Mouse (Mus musculus): Measurements from ENCODE around the gene Mettl17. TPM values are rescaled to one million over a fixed set of nuclear protein-coding genes. Genes with fewer than 3 reads are reported as not detected.

Mettl17 gene
- polyA plus RNA-seq, 1 experiment from 2014 or later: 42.1 TPM

DNA sequence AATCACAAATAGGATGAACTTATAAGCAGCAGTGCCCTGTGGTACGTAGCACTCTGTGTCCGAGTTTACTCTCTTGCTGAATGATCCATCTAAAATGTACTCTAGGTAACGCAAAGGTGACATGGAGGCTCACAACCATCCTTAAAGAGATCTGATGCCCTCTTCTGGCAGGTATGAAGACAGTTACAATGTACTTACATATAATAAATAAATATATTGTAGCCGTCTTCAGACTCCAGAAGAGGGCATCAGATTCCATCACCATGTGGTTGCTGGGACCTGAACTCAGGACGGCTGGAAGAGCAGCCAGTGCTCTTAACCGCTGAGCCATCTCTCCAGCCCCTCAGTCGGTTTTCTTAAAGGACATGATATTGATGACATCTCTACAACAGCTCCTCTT lies 20.1 kb downstream of the Mettl17 start:
- Histone ChIP-seq H3K4me2 (ENCODE audit: low read depth, low read length) (no peak overlapping the region), H3K4me3 (ENCODE audit: low read length) (no peak overlapping the region), H3K9me3 (replicated peaks; ENCODE audit: control insufficient read depth, low read length) (no peaks in the 10 kb centered on the region), H3K27ac (ENCODE audit: low read length) (no peak overlapping the region), H3K9ac (ENCODE audit: low read length) (no peak overlapping the region), H3K36me3 (ENCODE audit: control insufficient read depth, insufficient read depth) (peaks cover 41% of the 10 kb centered on the region), H3K27me3 (ENCODE audit: control insufficient read depth, insufficient read depth, low read length) (no peaks in the 10 kb centered on the region), H3K4me1 (ENCODE audit: control insufficient read depth, insufficient read depth, low read length) (peaks cover 12% of the 10 kb centered on the region)
- ATAC-seq (replicated peaks; ENCODE audit: extremely low read depth, insufficient read depth, low FRiP score): no peak
- WGBS: 68% methylated on average over 7 of the region's 7 CpGs

DNA sequence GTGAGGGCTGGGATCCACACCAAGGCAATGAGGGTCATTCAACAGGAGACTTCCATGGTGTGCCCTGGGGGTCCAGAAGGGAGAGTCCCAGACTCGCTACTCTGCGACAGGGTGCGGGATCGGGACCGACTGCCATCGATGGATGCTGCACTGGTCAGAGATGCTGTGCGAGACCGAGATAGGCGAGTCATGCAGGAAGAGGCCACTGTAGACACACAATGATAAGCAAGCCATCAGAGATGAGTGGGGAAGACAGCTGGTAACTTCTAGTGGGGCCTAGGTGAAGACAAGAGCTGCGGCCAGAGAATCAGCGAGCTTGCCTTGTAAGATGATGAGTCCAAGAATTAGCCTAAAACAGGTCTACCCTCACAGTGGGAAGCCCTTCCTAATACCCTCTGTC lies 21.5 kb downstream of the Mettl17 start:
- WGBS: 78% methylated on average over 11 of the region's 11 CpGs
- Histone ChIP-seq H3K27me3 (ENCODE audit: control insufficient read depth, insufficient read depth, low read length) (no peaks in the 10 kb centered on the region), H3K4me3 (ENCODE audit: low read length) (no peak overlapping the region), H3K4me2 (ENCODE audit: low read depth, low read length) (no peak overlapping the region), H3K27ac (ENCODE audit: low read length) (no peak overlapping the region), H3K9ac (ENCODE audit: low read length) (no peak overlapping the region), H3K9me3 (replicated peaks; ENCODE audit: control insufficient read depth, low read length) (no peaks in the 10 kb centered on the region), H3K4me1 (ENCODE audit: control insufficient read depth, insufficient read depth, low read length) (peaks cover 12% of the 10 kb centered on the region), H3K36me3 (ENCODE audit: control insufficient read depth, insufficient read depth) (peaks cover 51% of the 10 kb centered on the region)
- ATAC-seq (replicated peaks; ENCODE audit: extremely low read depth, insufficient read depth, low FRiP score): no peak

DNA sequence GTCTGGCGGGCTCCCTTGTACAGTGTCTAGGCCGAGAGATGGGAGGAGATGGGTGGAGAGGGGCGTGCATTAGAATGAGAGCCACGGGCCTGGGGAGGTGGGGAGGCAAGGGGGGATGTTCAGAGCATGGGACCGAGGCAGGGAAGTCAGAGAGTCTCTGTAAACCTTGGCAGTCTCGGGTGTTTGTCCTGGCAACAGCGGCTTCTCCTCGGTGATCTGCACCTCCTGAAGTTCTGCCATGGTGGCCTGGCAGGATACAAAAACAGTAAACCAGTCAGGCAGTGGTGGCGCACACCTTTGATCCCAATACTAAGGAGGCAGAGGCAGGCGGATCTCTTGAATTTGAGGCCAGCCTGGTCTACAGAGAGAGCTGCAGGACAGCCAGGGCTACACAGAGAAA lies 26.7 kb downstream of the Mettl17 start:
- H3K4me3 ChIP-seq (ENCODE audit: low read length): peak overlapping the region; percentile 56
- H3K4me1 ChIP-seq (ENCODE audit: control insufficient read depth, insufficient read depth, low read length): peaks cover 22% of the 10 kb centered on the region
- H3K4me2 ChIP-seq (ENCODE audit: low read depth, low read length): peak overlapping the region; percentile 98
- H3K27me3 ChIP-seq (ENCODE audit: control insufficient read depth, insufficient read depth, low read length): no peaks in the 10 kb centered on the region
- no peak for ATAC-seq (replicated peaks; ENCODE audit: extremely low read depth, insufficient read depth, low FRiP score)
- 85% methylated on average over 10 of the region's 10 CpGs for WGBS
- no peak overlapping the region; the same call in 1 of the 2 replicates for H3K9ac ChIP-seq (ENCODE audit: low read length)
- peaks cover 39% of the 10 kb centered on the region for H3K36me3 ChIP-seq (ENCODE audit: control insufficient read depth, insufficient read depth)
- no peaks in the 10 kb centered on the region for H3K9me3 ChIP-seq (replicated peaks; ENCODE audit: control insufficient read depth, low read length)
- H3K27ac ChIP-seq (ENCODE audit: low read length): peak overlapping the region; percentile 98; the same call in 1 of the 2 replicates

DNA sequence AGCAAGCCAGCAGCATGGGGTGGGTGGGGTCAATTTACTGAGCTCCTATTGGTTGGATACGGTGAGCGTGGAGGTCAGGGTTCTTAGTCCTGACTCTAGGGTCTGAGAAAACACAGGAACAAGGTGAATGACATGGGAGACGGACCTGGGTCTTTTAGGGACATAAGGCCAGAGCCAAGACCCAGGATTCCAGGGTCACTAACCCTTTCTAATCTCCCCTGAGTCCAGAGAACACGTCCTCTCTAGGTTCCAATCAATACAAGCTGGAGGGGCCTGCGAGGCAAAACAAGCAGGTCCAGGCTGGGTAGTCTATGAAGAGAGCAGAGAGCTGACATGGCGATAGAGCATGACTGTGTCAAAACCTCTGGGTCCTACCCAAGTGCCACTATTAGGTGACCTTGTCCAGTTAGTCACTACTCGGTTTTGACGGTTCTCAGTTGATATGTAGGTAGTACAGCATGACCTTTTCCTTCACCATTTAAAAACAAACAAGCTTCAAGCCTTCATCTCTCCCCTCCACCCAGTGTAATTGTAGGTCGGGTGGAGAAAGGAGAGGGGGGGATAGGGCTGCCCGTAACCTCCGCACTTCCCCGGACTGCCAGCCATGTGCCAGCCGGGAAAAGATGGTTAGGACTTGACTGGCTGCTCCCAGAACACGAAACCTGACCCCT lies 27.9 kb downstream of the Mettl17 start:
- no peak for ATAC-seq (replicated peaks; ENCODE audit: extremely low read depth, insufficient read depth, low FRiP score)
- Histone ChIP-seq H3K9ac (ENCODE audit: low read length) (peak overlapping the region; percentile 93), H3K4me1 (ENCODE audit: control insufficient read depth, insufficient read depth, low read length) (peaks cover 22% of the 10 kb centered on the region), H3K36me3 (ENCODE audit: control insufficient read depth, insufficient read depth) (peaks cover 27% of the 10 kb centered on the region), H3K9me3 (replicated peaks; ENCODE audit: control insufficient read depth, low read length) (no peaks in the 10 kb centered on the region), H3K27me3 (ENCODE audit: control insufficient read depth, insufficient read depth, low read length) (no peaks in the 10 kb centered on the region), H3K4me2 (ENCODE audit: low read depth, low read length) (peak overlapping the region; percentile 98), H3K4me3 (ENCODE audit: low read length) (peak overlapping the region; percentile 56), H3K27ac (ENCODE audit: low read length) (peak overlapping the region; percentile 98)
- WGBS: 8% methylated on average over 14 of the region's 14 CpGs

DNA sequence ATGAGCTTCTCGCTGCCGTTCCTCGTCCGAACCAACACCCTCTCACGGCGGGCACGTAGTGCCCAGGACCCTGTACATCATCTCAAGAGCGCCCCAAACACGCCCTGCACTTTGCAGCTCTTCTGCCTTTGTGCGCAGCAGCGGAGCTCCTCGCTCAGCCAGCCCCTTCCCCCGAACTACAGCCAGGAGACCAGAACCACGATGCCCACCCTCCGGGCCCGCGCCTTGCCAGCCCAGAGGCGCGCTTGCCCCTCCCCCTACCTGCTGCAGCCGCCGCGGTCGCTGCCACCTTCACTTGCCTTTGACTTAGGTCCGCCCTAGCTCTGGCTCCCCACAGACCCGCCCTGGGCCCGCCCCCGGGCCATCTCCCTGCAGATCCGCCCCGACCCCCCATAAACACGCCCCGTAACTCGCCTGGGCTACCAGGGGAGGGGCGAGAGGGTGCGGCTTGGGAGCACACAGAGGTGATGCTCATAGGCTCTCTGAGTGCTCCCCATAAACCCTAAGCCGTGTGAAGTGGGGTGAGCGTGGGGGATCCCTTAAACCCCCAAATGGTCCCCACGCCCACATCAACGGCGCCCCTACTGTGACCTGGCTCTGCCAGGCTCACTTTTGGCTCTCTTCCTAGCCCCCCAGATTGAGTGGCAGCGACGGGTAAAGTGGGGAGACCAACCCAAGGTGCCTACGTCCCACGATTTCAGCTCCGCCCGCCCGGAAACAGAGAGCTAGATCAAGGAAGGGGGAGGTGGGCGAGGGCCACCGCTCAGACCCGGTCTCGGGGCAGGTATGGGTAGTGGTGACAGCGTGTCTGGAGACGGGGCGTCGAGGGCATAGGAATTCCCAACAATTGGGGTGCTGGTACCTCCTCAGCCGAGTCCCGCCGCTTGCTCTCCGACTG lies 28.7 kb downstream of the Mettl17 start:
- Histone ChIP-seq H3K4me3 (ENCODE audit: low read length) (peak overlapping the region; percentile 56), H3K36me3 (ENCODE audit: control insufficient read depth, insufficient read depth) (peaks cover 25% of the 10 kb centered on the region), H3K27me3 (ENCODE audit: control insufficient read depth, insufficient read depth, low read length) (no peaks in the 10 kb centered on the region), H3K9ac (ENCODE audit: low read length) (peak overlapping the region; percentile 93), H3K4me2 (ENCODE audit: low read depth, low read length) (peak overlapping the region; percentile 98), H3K27ac (ENCODE audit: low read length) (peak overlapping the region; percentile 98), H3K4me1 (ENCODE audit: control insufficient read depth, insufficient read depth, low read length) (peaks cover 20% of the 10 kb centered on the region), H3K9me3 (replicated peaks; ENCODE audit: control insufficient read depth, low read length) (no peaks in the 10 kb centered on the region)
- ATAC-seq (replicated peaks; ENCODE audit: extremely low read depth, insufficient read depth, low FRiP score): peak; percentile 90
- WGBS: under 1% methylated on average over 58 of the region's 58 CpGs

DNA sequence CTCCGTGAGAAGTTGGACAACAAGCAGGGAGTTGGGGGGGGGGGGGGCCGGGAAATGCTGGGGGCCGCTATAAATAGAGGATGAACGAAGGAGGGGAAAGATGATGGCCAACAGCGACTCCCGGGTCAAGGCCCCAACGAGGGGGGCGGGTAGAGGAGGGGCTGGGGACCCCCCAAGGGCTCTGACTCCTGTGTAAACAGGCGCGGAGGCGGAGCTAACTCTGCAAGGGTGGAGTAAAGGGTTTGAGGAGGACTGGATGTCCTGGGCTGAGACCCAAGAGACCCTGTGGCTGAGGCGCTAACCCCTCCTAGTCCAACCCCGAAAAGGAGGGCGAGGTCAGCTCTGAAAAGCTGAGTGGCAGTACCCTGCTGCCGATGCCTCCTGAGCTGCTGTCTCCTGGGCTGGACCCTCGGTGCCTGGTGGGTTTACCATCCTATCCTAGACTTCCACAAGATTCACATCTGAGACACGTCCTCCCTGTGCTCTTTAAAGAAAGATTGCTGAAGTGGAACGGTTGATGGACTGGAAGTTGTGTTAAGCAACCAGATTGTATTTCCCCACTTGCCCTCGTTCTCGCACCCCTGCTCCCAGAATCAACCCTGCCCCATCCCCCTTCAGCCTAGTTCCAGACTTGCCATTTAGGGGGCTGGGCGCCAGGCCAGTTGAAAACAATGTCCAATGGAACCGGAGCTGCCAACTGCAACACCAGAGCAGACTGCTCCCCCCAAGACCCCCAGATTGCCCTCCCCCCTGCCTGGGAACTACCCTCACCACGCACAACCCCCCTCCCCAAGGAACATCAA lies 29.5 kb downstream of the Mettl17 start, which contains the start of gene Ndrg2:
Gene Ndrg2 (minus strand): TSS at position 199 of the 803 bp plus-strand sequence.
- WGBS: 6% methylated on average over 21 of the region's 23 CpGs
- Histone ChIP-seq H3K27ac (ENCODE audit: low read length) (peak within 1 kb of the TSS; percentile 98), H3K9me3 (replicated peaks; ENCODE audit: control insufficient read depth, low read length) (no peaks in the 10 kb centered on the region), H3K4me2 (ENCODE audit: low read depth, low read length) (peak within 1 kb of the TSS; percentile 98), H3K4me1 (ENCODE audit: control insufficient read depth, insufficient read depth, low read length) (peaks cover 20% of the 10 kb centered on the region), H3K36me3 (ENCODE audit: control insufficient read depth, insufficient read depth) (peaks cover 16% of the 10 kb centered on the region), H3K9ac (ENCODE audit: low read length) (peak within 1 kb of the TSS; percentile 93), H3K27me3 (ENCODE audit: control insufficient read depth, insufficient read depth, low read length) (no peaks in the 10 kb centered on the region), H3K4me3 (ENCODE audit: low read length) (peak within 1 kb of the TSS; percentile 56)
- ATAC-seq (replicated peaks; ENCODE audit: extremely low read depth, insufficient read depth, low FRiP score): peak; percentile 73

DNA sequence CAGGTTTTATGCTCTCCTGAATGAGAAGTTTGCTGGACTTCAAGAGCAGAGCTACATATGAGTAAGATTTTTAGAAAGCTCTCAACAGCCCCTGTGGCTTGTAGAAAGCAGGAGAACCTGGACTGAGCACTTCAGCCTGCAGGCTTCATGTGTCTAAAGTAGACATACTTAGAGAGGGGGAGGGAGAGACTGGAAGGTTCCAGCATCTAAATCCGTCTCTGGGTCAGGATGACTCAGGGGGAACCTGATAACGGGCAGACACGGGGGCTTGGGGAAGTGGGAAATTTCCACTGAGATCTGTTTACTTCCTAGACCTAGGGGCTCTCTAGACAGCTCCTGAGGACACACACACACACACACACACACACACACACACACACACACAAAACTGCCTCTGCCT lies 30.4 kb downstream of the Mettl17 start:
- H3K9me3 ChIP-seq (replicated peaks; ENCODE audit: control insufficient read depth, low read length): no peaks in the 10 kb centered on the region
- H3K36me3 ChIP-seq (ENCODE audit: control insufficient read depth, insufficient read depth): peaks cover 8% of the 10 kb centered on the region
- H3K4me2 ChIP-seq (ENCODE audit: low read depth, low read length): peak overlapping the region; percentile 4; the same call in 1 of the 2 replicates
- WGBS: 0% methylated on average over 3 of the region's 3 CpGs
- no peak for ATAC-seq (replicated peaks; ENCODE audit: extremely low read depth, insufficient read depth, low FRiP score)
- peaks cover 20% of the 10 kb centered on the region for H3K4me1 ChIP-seq (ENCODE audit: control insufficient read depth, insufficient read depth, low read length)
- no peaks in the 10 kb centered on the region for H3K27me3 ChIP-seq (ENCODE audit: control insufficient read depth, insufficient read depth, low read length)
- H3K4me3 ChIP-seq (ENCODE audit: low read length): no peak overlapping the region
- H3K9ac ChIP-seq (ENCODE audit: low read length): no peak overlapping the region
- peak overlapping the region; percentile 98 for H3K27ac ChIP-seq (ENCODE audit: low read length)

DNA sequence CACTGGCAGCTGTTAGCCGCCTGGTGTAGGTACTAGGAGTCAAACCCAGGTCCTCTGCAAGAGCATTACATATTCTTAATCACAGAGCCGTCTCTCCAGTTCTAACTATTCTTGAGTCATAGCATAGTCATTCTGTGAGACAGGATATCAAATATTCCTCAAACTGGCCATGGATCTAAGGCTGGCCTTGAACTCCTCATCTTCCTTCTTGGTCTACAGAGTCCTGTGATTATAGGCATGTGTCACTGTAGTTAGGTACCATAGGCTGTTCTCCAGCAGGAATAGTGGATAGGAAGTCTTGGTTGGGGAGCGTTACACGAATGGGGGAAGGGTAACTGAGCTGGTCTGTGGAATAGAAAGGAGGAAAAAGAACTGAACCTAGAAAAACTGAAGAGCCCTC lies 31.9 kb downstream of the Mettl17 start:
- Histone ChIP-seq H3K4me2 (ENCODE audit: low read depth, low read length) (no peak overlapping the region), H3K4me3 (ENCODE audit: low read length) (no peak overlapping the region), H3K9ac (ENCODE audit: low read length) (no peak overlapping the region), H3K27ac (ENCODE audit: low read length) (no peak overlapping the region), H3K9me3 (replicated peaks; ENCODE audit: control insufficient read depth, low read length) (no peaks in the 10 kb centered on the region), H3K27me3 (ENCODE audit: control insufficient read depth, insufficient read depth, low read length) (no peaks in the 10 kb centered on the region), H3K4me1 (ENCODE audit: control insufficient read depth, insufficient read depth, low read length) (peaks cover 22% of the 10 kb centered on the region), H3K36me3 (ENCODE audit: control insufficient read depth, insufficient read depth) (no peaks in the 10 kb centered on the region)
- 81% methylated on average over 4 of the region's 4 CpGs for WGBS
- ATAC-seq (replicated peaks; ENCODE audit: extremely low read depth, insufficient read depth, low FRiP score): no peak

All from heart, embryonic 16.5 days (tissue).